Comparison of ENCODE assay signal across 8 mouse cellular contexts in genomic region chr4:86669780-86670201, GRCm38 (mm10). TPM values are rescaled to one million over a fixed set of nuclear protein-coding genes. Genes with fewer than 3 reads are reported as not detected.
DNase-seq lines count a peak whose midpoint lies in the region; ATAC-seq lines count a peak whose summit lies in the region.

Gene Plin2, minus strand, starts transcription at chr4:86670060.

- no peaks in the 10 kb centered on the region for H3K9me3 ChIP-seq in midbrain, embryonic 10.5 days (replicated peaks)

- peak within 1 kb of the TSS; percentile 73 for H3K4me3 ChIP-seq in midbrain, embryonic 10.5 days

- H3K27ac ChIP-seq in midbrain, embryonic 10.5 days (replicated peaks): peak within 1 kb of the TSS; percentile 95

- DNase-seq in adrenal gland, adult (ENCODE audit: inconsistent age in 2 of 2, low spot score in 1 of 2): peak; percentile 88 to 96
- DNase-seq in embryo, embryonic 10 days (ENCODE audit: low spot score): peak; percentile 85
- DNase-seq in gastrocnemius, postnatal 25 days: peak; percentile 77
- peak; percentile 47 for DNase-seq in left cerebral cortex, postnatal 4 days
- DNase-seq in midbrain, embryonic 10.5 days (ENCODE audit: low spot score): peak; percentile 77
- peak; percentile 39 for DNase-seq in right cerebral cortex, postnatal 4 days
- peak; percentile 87 for DNase-seq in yolk sac, embryonic 10.5 days (ENCODE audit: low spot score)

- under 1% methylated on average over 18 of the region's 18 CpGs for WGBS in midbrain, embryonic 10.5 days

- H3K36me3 ChIP-seq in midbrain, embryonic 10.5 days: peaks cover 23% of the 10 kb centered on the region

- no peaks in the 10 kb centered on the region for H3K27me3 ChIP-seq in midbrain, embryonic 10.5 days (ENCODE audit: low read depth, poor library complexity, severe bottlenecking)

- peaks cover 37% of the 10 kb centered on the region for H3K4me1 ChIP-seq in midbrain, embryonic 10.5 days

- intact Hi-C loops in left cerebral cortex, postnatal 4 days (cut with DNase I): no loop called here

- peak; percentile 76 for ATAC-seq in inflammation-experienced regulatory T-cells, adult 6 months

RNA-seq across cellular contexts. Expression of gene Plin2, which starts in this region (rescaled TPM):
- 10 to 100 TPM; 58.2 to 75.2 TPM for total RNA-seq in gastrocnemius, postnatal 25 days (2021)
- polyA plus RNA-seq in inflammation-experienced regulatory T-cells, adult 6 months (2017; shearing (Covaris generic)): 10 to 100 TPM; 21.1 to 33.4 (median 21.3) TPM
- 10 to 100 TPM; 32.0 to 46.7 TPM for total RNA-seq in left cerebral cortex, postnatal 4 days (2021)
- polyA plus RNA-seq in midbrain, embryonic 10.5 days (2016; fragmentation: Nextera tagmentation; extraction: Ambion mirVana): 76.2 and 79.3 TPM in 2 replicates

Comparison
In these comparisons a context has a peak if more than half of its experiments do, and no peak if none do; other contexts are left out.
1. Peak in every context shown above with its lines: DNase-seq, ATAC-seq, H3K4me3 ChIP-seq and H3K27ac ChIP-seq.
2. DNase-seq: peak in every context shown above with its lines; median percentile 92 in adrenal gland, adult; 87 in yolk sac, embryonic 10.5 days; 85 in embryo, embryonic 10 days; 77 in gastrocnemius, postnatal 25 days; 77 in midbrain, embryonic 10.5 days; 47 in left cerebral cortex, postnatal 4 days; 39 in right cerebral cortex, postnatal 4 days.